Mouse (Mus musculus): ENCODE results near the gene Dhrs9.

Gene Dhrs9

DNA sequence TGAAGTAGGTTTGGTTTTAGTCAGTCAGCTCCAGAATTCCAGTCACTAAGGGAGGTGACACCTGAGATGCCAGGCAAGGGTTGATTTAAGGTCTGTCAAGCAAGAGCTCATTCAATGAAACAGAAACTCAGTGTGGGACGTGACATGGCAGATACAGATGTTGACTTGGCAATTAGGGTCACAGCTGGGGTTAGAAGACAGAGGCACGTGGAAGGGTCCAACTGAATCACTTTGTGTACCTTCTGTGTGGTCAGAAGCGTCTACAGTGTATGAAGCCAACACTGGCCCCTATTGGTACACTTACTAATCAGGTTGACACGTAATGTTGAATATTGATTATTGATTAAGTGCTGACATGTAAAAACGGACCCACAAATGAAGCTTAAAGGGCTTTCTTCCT is 44.6 kb downstream of the Dhrs9 start:
- DNase-seq = no peak

DNA sequence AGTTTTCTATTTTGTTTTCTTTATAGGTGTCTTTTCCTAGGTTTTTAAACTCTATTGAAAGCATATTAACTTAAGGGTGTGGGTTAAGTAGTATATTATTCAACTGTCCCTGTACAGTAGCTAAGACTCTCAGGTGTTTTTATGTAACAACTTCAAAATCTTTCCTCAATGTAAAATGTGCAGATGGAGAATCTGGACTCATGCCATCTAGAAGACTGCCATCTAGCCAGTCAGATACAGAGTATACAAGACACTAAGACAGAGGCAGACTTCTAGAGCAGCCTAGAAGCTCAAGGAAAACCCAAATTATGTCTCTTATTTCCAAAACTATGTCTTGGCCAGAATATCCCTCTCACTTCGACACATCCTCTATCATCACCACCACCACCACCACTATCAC is 45.8 kb downstream of the Dhrs9 start:
- no peak for DNase-seq

DNA sequence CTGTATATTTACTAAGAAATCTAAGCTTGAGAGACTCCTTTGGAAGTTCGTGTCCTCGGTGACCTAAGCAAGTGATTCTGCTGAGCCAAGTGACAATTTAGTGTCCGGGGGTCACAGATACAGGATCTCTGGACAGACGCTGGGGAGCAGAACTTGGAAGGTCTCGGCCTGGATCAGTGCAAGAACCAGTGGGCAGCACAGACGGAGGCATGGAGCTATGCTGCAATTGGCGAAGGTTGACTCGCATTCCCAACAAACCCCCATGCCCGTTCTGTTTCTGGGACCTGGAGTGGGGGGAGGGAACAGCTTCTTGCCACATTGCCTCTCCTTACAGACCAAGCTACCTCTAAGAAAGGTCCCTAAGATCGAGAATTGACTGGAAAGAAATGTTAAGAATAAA is 46.9 kb downstream of the Dhrs9 start:
- no peak for DNase-seq

DNA sequence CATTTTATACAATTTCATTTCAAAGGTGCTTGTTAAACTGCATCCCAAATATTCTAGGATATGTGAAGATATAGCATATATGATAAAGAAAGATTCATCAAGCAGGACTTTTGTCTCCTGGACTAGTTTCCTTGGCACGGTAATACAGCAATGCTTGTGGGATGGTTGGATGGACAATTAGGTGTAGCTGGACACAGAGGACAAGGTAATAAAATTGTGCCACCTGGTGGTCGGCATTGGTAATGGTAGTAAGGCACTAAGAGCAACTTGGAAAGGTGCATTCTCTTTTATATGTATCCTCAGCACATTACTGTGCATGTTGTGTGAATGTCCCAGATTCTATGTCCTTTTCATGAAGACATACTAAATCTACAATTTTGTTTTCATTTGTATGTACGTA is 47.9 kb downstream of the Dhrs9 start:
- peak; percentile 71 to 85 for DNase-seq

DNA sequence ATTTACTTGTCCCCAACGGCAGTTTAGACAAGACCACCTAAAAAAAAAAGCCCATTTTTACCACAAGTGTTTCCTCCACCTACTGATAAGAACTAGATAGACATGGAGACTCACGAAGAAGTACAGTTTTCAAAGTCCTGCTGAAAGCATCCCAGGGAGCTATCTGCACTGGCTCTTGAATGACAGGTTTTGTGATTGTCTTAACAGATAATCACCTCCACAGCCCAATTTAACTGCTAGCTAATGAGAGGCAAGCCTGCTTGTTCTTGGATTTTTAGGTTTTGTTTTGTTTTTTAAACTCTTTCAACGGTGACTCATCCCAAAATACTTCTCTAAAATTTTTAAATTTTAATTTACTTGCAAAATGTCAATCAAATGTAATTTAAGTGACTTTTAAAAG is 61.4 kb downstream of the Dhrs9 start:
- DNase-seq = no peak

DNA sequence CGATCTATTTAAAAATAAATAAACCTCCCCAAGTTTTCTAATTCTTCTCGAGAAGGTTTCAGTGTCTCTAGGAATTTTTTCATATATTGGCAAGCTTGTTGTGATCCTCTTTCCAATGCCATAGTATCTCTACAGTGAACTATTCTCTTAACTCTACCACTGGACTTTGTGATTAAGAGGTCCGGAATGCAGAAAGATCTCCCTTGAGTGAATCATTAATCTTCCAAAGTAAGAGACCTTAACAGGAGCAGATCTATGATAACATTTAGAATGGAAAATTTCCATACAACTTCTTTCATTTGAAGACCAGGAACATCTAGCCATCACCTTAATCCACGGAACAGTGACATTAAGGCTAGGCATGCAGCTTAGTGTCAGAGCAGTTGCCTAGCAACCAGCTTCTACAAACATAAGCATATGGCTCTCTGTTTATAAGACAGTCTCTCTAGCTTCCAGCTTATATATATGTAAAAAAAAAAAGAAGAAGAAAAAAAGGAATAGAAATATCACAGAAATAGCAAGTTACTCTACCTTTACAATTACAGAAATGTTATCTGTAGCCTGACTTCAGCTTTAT is 65.7 kb downstream of the Dhrs9 start:
- peak in 1 of 2 experiments; percentile 41 for DNase-seq

DNA sequence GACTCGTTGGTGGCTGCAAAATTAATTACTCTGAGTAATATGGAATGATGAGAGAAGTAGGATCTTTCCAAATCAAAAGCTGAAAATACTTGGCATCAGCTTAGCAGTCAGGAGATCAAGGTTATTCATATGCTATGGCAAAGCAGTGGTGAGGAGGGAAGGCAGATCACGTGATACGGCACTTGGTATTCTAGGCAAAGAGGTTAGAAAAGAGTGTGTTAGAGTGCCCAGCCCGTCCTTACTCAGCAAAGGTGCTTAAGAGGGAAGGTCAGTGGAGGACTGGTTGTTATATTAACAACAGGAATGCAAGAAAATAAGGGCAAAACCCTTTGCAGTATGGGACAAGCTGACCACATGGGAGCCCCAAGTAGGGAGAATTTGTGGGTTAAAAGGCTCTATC is 68.3 kb downstream of the Dhrs9 start:
- DNase-seq = peak; percentile 31 to 74

DNA sequence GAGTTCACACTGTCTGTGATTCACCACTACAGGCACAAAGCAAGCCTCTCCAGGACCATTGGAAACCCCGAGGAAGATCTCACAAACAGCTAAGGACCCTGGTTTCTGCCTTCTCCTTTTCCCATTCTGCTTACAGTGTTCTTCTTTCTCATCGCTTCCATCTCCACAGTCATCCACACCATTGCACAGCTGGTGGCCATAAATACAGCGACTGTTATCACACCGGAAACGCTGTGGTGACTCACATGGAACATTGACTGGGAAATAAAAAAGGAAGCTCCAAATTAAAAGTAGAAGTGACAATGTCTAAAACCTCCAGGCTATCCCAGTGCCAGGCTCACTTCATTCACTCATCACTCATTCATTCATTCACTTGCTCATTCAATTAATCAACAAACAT is 70.9 kb downstream of the Dhrs9 start:
- DNase-seq = no peak

Measured in kidney, postnatal 36 days (tissue).